Mouse (Mus musculus) heart, embryonic 14.5 days (tissue): ENCODE measurements around the gene Sipa1. TPM values are rescaled to one million over a fixed set of nuclear protein-coding genes. Genes with fewer than 3 reads are reported as not detected.

Experiments
- ATAC-seq: fragments of 200-750 bp; cut with Nextera tagmentation; 2 replicates; pipeline ENCODE4 v1.8.0; 2017; ENCODE audit warnings: low read depth, moderate TSS enrichment; ENCODE audit not compliant: insufficient number of reproducible peaks, insufficient read depth, low FRiP score
- H3K27ac ChIP-seq, 2 experiments: fragments of 200-500 bp in 1 of 2; fragments of 300-500 bp in 1 of 2; sonication (generic) in 1 of 2; replicated peaks in 1 of 2; 2 replicates each; pipeline ENCODE4 v1.5.1; 2012 to 2014; ENCODE audit warnings: low read depth in 2 of 2, low read length in 2 of 2, control low read depth in 1 of 2, mild to moderate bottlenecking in 1 of 2, mixed read lengths in 1 of 2; ENCODE audit not compliant: control insufficient read depth in 1 of 2, insufficient read depth in 1 of 2
- H3K27me3 ChIP-seq: fragments of 300-500 bp; sonication (generic); 2 replicates; pipeline ENCODE4 v1.6.1; 2014; ENCODE audit warnings: mild to moderate bottlenecking, low read length, control low read depth; ENCODE audit not compliant: control insufficient read depth, insufficient read depth
- H3K36me3 ChIP-seq: fragments of 300-500 bp; sonication (generic); 2 replicates; pipeline ENCODE4 v1.6.1; 2014; ENCODE audit warnings: mild to moderate bottlenecking, control low read depth, low read length, mixed read lengths; ENCODE audit not compliant: control insufficient read depth, insufficient read depth
- H3K4me1 ChIP-seq, 2 experiments: fragments of 200-500 bp in 1 of 2; fragments of 300-500 bp in 1 of 2; sonication (generic) in 1 of 2; 2 replicates each; pipeline ENCODE4 v1.6.1; 2012 to 2014; ENCODE audit warnings: low read length in 2 of 2, control low read depth in 1 of 2, mixed read lengths in 1 of 2; ENCODE audit not compliant: control insufficient read depth in 2 of 2, insufficient read depth in 2 of 2
- H3K4me2 ChIP-seq: fragments of 300-500 bp; sonication (generic); 2 replicates; pipeline ENCODE4 v1.6.1; 2014; ENCODE audit warnings: mild to moderate bottlenecking, low read length
- H3K4me3 ChIP-seq, 2 experiments: fragments of 200-500 bp in 1 of 2; fragments of 300-500 bp in 1 of 2; sonication (generic) in 1 of 2; 2 replicates each; pipeline ENCODE4 v1.5.1; 2012 to 2014; ENCODE audit warnings: low read length in 2 of 2, mild to moderate bottlenecking in 2 of 2, control low read depth in 1 of 2, low read depth in 1 of 2, moderate library complexity in 1 of 2; ENCODE audit not compliant: control insufficient read depth in 1 of 2, insufficient read depth in 1 of 2
- H3K9ac ChIP-seq: fragments of 300-500 bp; sonication (generic); 2 replicates; pipeline ENCODE4 v1.6.1; 2014; ENCODE audit warnings: mild to moderate bottlenecking, low read length
- H3K9me3 ChIP-seq: fragments of 300-500 bp; sonication (generic); 2 replicates; pipeline ENCODE4 v1.6.1; 2016; ENCODE audit warnings: low read length, control low read depth; ENCODE audit not compliant: control insufficient read depth
- WGBS: fragments of 180-500 bp; shearing (Covaris S2); extraction: QIAGEN DNeasy Blood & Tissue Kit; methylation state at CpG from one replicate; pipeline ENCODE4 v1.1.7; 2014; 5-methylcytosine and 5-hydroxymethylcytosine counted together
- polyA plus RNA-seq: library from polyadenylated mRNA; unstranded; fragments of >200 nt; fragmentation: Nextera tagmentation; extraction: Ambion mirVana; gene quantifications from 2 replicates; pipeline ENCODE4 v1.2.1, GENCODE M21; 2014

Sipa1 gene
- polyA plus RNA-seq, 1 experiment from 2014 or later, result 16.7 TPM

DNA sequence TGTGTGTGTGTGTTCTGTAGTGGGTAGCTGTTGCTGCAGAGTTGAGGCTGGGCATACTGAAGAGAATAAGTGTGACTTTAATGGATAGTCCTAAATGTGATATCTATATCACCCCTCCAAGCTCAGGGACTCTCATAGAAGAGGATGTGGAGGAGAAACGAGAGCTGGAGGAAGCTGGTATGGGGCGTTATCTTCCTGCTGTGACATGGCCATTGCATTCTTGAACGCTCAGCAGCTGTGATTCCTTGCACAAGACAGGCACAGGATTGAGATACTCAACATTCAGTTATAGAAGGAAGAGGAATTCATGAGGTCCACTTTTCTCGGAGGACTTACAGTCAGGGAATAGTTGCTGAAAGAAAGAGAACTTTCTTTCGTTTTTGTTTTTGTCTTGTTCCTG is 41.6 kb downstream of the Sipa1 start:
- 52% methylated on average over 5 of the region's 5 CpGs for WGBS
- ATAC-seq, result no peak
- Histone ChIP-seq H3K4me1 (no peaks in the 10 kb centered on the region), H3K27ac (no peak overlapping the region), H3K9me3 (no peaks in the 10 kb centered on the region), H3K36me3 (no peaks in the 10 kb centered on the region), H3K9ac (no peak overlapping the region), H3K4me2 (no peak overlapping the region), H3K27me3 (no peaks in the 10 kb centered on the region), H3K4me3 (no peak overlapping the region)

DNA sequence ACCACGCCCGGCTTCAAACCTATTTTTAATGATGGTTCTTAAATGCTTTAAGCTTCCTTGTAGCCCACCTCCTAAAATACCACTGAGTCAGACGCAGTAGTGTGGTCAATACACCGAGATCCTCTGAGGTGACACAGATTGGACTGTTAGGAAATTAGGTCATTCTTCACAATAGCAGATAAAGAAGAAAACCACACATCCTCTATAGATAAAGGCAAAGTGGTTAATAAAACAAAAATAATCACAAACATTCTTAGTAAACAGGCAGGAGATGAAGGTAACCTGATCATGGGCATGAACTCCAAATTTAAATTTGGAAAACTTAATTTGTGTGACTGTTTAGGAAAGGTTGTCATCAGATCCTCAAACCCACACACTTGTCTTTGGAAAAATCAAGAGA is 43.5 kb downstream of the Sipa1 start:
- 65% methylated on average over 4 of the region's 4 CpGs for WGBS
- Histone ChIP-seq H3K4me3 (no peak overlapping the region), H3K4me2 (no peak overlapping the region), H3K4me1 (no peaks in the 10 kb centered on the region), H3K9ac (no peak overlapping the region), H3K9me3 (no peaks in the 10 kb centered on the region), H3K36me3 (no peaks in the 10 kb centered on the region), H3K27ac (no peak overlapping the region), H3K27me3 (no peaks in the 10 kb centered on the region)
- ATAC-seq, result no peak

DNA sequence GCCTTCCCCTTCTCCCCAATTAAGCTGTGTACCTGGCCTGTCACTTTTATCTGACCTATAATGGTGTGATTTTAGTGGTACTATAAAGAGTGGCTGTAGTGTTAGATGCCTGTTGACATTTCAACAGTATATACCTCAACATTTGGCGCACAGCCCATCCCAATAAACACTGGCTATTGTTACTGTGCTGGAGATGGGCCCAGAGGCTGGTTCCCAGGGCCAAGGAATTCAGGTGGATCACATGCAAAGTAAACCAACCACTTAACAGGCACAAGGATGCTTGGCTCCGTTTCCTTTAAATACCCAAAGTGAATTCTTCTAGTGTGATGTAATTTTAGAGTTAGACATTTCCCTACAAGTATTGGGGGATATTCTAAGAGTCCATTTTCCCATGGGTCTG is 48.6 kb downstream of the Sipa1 start:
- no peak for ATAC-seq
- Histone ChIP-seq H3K27me3 (peaks cover 3% of the 10 kb centered on the region; the same call in 1 of the 2 replicates), H3K9me3 (no peaks in the 10 kb centered on the region), H3K36me3 (no peaks in the 10 kb centered on the region), H3K4me1 (peaks cover 5 to 9% of the 10 kb centered on the region in 2 experiments), H3K27ac (no peak overlapping the region), H3K9ac (no peak overlapping the region), H3K4me3 (no peak overlapping the region), H3K4me2 (no peak overlapping the region)
- 47% methylated on average over 2 of the region's 2 CpGs for WGBS

DNA sequence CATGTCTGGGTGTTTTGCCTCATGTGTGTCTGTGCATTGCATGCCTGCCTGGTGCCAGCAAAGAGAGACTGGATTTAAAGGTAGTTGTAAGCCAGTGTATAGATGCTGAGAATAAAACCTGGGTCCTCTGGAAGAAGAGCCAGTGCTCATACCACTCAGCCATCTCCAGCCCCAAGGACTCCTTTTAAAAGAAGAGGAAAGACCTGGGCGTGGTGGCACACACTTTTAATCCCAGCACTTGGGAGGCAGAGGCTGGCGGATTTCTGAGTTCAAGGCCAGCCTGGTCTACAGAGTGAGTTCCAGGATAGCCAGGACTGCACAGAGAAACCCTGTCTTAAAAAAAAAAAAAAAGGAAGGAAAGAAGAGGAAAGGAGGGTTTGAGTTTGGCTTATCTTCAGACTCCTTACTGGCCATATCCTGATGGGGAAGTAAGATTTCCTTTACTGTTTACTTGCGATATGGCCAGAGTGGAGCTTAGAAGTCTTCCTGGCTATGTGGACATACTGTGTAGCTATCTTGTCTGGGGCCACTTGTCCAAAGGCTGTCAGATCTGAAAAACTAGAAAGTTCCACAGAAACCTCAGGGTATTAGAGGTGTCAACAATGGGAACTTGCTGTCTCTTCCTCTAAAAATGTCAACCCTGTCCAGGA is 50.6 kb downstream of the Sipa1 start:
- WGBS, result 53% methylated on average over 3 of the region's 3 CpGs

DNA sequence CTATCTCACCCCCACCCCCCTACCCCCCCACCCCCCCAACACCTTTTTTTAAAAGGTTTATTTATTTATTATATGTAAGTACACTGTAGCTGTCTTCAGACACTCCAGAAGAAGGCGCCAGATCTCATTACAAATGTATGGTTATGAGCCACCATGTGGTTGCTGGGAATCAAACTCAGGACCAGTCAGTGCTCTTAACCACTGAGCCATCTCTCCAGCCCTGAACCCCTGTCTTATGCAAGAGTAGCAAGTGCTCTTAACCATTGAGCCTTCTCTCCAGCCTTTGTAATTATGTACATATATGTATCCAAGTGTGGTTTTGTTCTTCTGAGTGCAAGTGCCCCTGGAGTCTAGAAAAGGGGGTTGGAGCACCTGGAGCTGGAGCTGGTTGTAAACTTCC is 51.5 kb downstream of the Sipa1 start:
- Histone ChIP-seq H3K4me3 (no peak overlapping the region), H3K9me3 (no peaks in the 10 kb centered on the region), H3K27me3 (peaks cover 3% of the 10 kb centered on the region; the same call in 1 of the 2 replicates), H3K9ac (no peak overlapping the region), H3K4me2 (no peak overlapping the region), H3K36me3 (peaks cover 21% of the 10 kb centered on the region), H3K27ac (no peak overlapping the region), H3K4me1 (peaks cover 14 to 20% of the 10 kb centered on the region in 2 experiments)
- no peak for ATAC-seq
- WGBS, result 82% methylated on average over 1 of the region's 1 CpGs

More for the DNA sequence above, 50.6 kb downstream of the Sipa1 start:
- ATAC-seq, result no peak
- H3K27ac ChIP-seq, result no peak overlapping the region
- H3K4me1 ChIP-seq, result peaks cover 14 to 20% of the 10 kb centered on the region in 2 experiments
- peaks cover 3% of the 10 kb centered on the region; the same call in 1 of the 2 replicates for H3K27me3 ChIP-seq
- no peak overlapping the region for H3K4me2 ChIP-seq
- H3K9me3 ChIP-seq, result no peaks in the 10 kb centered on the region
- H3K36me3 ChIP-seq, result peaks cover 12% of the 10 kb centered on the region
- H3K9ac ChIP-seq, result no peak overlapping the region
- no peak overlapping the region for H3K4me3 ChIP-seq

DNA sequence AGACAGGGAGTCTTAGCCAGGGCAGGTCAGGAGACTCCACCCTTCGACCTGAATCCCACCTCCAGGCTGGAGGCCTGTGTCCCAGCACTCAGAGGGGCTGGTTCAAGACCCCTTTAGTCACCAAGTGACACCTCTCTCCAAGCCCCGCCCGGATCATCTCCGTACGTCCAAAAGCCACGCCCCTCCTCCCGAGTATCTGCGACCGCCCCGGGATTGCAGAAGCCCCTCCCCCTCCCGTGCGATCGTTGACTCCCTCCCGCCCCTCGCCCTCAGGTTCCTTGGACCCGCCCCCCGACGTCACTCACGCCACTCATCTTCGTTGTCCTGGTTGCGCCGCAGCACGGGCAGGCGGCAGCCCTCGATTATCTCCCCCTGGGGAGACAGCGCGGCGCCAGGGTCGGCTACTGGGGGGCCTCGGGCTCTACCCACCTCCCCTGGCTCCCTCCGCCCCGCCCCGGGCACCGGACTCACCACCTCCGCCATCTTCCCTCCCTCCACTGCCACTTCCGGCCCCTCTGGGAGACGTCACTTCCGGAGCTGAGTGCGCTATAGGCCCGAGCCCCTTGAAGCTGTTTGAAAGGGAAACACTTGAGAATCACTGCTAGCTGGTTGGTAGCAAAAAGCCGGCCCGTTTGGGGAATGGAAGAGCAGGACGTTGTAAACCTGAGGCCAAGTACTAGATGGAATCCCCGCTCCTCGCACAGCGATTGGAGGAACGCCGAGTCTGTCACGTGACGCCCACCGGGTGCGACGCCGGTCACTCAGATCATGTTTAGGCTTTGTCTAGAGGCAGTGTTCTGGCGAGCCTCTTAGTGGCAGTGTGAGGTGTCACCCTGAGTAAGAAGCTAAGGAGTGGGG is 53.7 kb downstream of the Sipa1 start, which contains the start of gene Kat5:
Kat5 (minus strand) TSS at position 691 of the 858 bp plus-strand sequence.
- Histone ChIP-seq H3K27ac (peak within 1 kb of the TSS; percentile 92 to 99), H3K36me3 (peaks cover 43% of the 10 kb centered on the region), H3K4me3 (peak within 1 kb of the TSS; percentile 65 to 87), H3K27me3 (peaks cover 3% of the 10 kb centered on the region; the same call in 1 of the 2 replicates), H3K4me2 (peak within 1 kb of the TSS; percentile 67), H3K4me1 (peaks cover 14 to 20% of the 10 kb centered on the region in 2 experiments), H3K9ac (peak within 1 kb of the TSS; percentile 82), H3K9me3 (no peaks in the 10 kb centered on the region)
- ATAC-seq, result peak; percentile 81
- under 1% methylated on average over 47 of the region's 55 CpGs for WGBS

DNA sequence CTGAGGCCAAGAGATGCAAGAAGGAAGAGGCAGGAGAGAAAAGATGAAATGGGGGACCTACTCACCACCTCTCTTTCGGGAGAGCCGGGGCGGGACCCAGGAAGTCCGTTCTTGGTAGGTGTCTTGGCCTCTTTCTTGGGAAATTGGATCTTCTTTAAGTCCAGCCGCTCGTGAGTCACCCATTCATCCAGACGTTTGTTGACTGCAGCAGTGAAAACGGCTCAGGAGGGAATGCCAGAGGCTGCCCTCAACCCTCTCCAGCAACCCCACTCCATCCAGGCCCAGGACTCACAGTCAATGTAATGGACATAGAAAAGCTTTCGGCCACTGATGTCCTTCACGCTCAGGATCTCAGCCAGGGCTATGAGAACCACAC is 54.3 kb downstream of the Sipa1 start:
- peak overlapping the region; percentile 52 to 92 for H3K27ac ChIP-seq
- peaks cover 14 to 20% of the 10 kb centered on the region in 2 experiments for H3K4me1 ChIP-seq
- 56% methylated on average over 10 of the region's 10 CpGs for WGBS
- no peaks in the 10 kb centered on the region for H3K9me3 ChIP-seq
- peaks cover 49% of the 10 kb centered on the region for H3K36me3 ChIP-seq
- peak overlapping the region; percentile 65 to 87 for H3K4me3 ChIP-seq
- ATAC-seq, result no peak
- peak overlapping the region; percentile 82 for H3K9ac ChIP-seq
- H3K27me3 ChIP-seq, result peaks cover 3% of the 10 kb centered on the region; the same call in 1 of the 2 replicates
- peak overlapping the region; percentile 67 for H3K4me2 ChIP-seq
